Mouse (Mus musculus) liver, embryonic 11.5 days (tissue): ENCODE data around the gene Setd5. TPM values are rescaled to one million over a fixed set of nuclear protein-coding genes. Genes with fewer than 3 reads are reported as not detected.

Experiments
- ATAC-seq: fragments of 200-750 bp; cut with Nextera tagmentation; replicated peaks from 2 replicates; pipeline ENCODE4 v1.8.0; 2017; ENCODE audit warnings: moderate number of reproducible peaks, mild to moderate bottlenecking, moderate TSS enrichment, moderate library complexity; ENCODE audit not compliant: low FRiP score
- DNase-seq: peaks from one replicate; pipeline ENCODE4 v3.0.0-alpha.2; 2017; ENCODE audit warnings: low spot score
- H3K27ac ChIP-seq: fragments of 300-500 bp; sonication (generic); 2 replicates; pipeline ENCODE4 v1.5.1; 2014; ENCODE audit warnings: mild to moderate bottlenecking, low read depth, low read length, control low read depth
- H3K27me3 ChIP-seq: fragments of 300-500 bp; sonication (generic); replicated peaks from 2 replicates; pipeline ENCODE4 v1.6.1; 2014; ENCODE audit warnings: low read length, mixed read lengths; ENCODE audit not compliant: control insufficient read depth, insufficient read depth
- H3K36me3 ChIP-seq: fragments of 300-500 bp; sonication (generic); 2 replicates; pipeline ENCODE4 v1.6.1; 2014; ENCODE audit warnings: mild to moderate bottlenecking, low read length, moderate library complexity, mixed read lengths; ENCODE audit not compliant: control insufficient read depth, insufficient read depth
- H3K4me1 ChIP-seq: fragments of 300-500 bp; sonication (generic); replicated peaks from 2 replicates; pipeline ENCODE4 v1.6.1; 2014; ENCODE audit warnings: low read length, mixed read lengths; ENCODE audit not compliant: control insufficient read depth, insufficient read depth
- H3K4me2 ChIP-seq: fragments of 300-500 bp; sonication (generic); 2 replicates; pipeline ENCODE4 v1.6.1; 2014; ENCODE audit warnings: mild to moderate bottlenecking, control low read depth, moderate library complexity
- H3K4me3 ChIP-seq: fragments of 300-500 bp; sonication (generic); 2 replicates; pipeline ENCODE4 v1.5.1; 2014; ENCODE audit warnings: low read depth, low read length, control low read depth
- H3K9ac ChIP-seq: fragments of 300-500 bp; sonication (generic); 2 replicates; pipeline ENCODE4 v1.6.1; 2014; ENCODE audit warnings: low read depth, low read length, control low read depth
- H3K9me3 ChIP-seq: fragments of 300-500 bp; sonication (generic); 2 replicates; pipeline ENCODE4 v1.6.1; 2016; ENCODE audit warnings: low read length, inconsistent platforms, mixed read lengths; ENCODE audit not compliant: control insufficient read depth
- WGBS: fragments of 180-500 bp; shearing (Covaris S2); extraction: QIAGEN DNeasy Blood & Tissue Kit; methylation state at CpG from one replicate; pipeline ENCODE4 v1.1.7; 2014; 5-methylcytosine and 5-hydroxymethylcytosine counted together
- polyA plus RNA-seq: library from polyadenylated mRNA; unstranded; fragments of >200 nt; fragmentation: Nextera tagmentation; extraction: Ambion mirVana; gene quantifications from 2 replicates; pipeline ENCODE4 v1.2.1, GENCODE M21; 2014

The Setd5 gene
- polyA plus RNA-seq, 1 experiment from 2014 or later, result 58.6 TPM

DNA sequence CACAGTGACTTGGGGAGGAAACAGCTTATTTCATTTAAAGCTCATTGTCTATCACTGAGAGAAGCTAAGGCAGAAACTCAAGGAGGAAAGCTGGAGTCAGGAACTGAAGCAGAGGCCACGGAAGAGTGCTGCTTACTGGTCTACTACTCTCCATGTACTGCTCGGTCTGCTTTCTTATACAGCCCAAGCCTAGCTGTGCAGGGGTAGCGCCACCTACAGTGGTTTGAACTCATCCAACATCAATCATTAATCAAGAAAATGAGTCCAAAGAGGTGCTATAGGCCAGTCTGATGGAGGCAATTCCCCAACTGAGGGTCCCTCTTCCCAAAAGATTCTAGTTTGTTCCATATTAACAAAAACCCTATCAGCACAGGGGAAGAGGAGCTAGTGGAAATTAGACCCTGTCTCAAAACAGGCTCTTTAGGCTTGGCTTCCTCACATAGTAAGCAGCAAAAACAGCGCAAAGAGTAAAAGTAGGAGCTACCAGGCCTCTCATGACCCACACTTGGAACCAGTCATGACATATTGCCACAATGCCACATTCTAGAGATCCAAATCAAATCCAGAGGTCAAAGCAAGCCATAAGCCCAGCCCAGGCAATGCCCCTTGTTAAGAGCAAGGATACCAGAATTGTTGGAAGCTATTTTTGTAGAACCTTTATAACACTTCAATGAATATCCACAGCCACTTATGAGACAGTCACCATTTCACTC, 40.5 kb upstream of the Setd5 start:
- WGBS, result 61% methylated on average over 4 of the region's 4 CpGs
- no peak overlapping the region for H3K4me3 ChIP-seq
- H3K27me3 ChIP-seq, result no peaks in the 10 kb centered on the region
- no peak overlapping the region for H3K27ac ChIP-seq
- no peak overlapping the region for H3K9ac ChIP-seq
- ATAC-seq (no peak), DNase-seq (no peak)
- no peaks in the 10 kb centered on the region for H3K36me3 ChIP-seq
- no peaks in the 10 kb centered on the region for H3K9me3 ChIP-seq
- H3K4me2 ChIP-seq, result no peak overlapping the region
- H3K4me1 ChIP-seq, result peaks cover 9% of the 10 kb centered on the region

DNA sequence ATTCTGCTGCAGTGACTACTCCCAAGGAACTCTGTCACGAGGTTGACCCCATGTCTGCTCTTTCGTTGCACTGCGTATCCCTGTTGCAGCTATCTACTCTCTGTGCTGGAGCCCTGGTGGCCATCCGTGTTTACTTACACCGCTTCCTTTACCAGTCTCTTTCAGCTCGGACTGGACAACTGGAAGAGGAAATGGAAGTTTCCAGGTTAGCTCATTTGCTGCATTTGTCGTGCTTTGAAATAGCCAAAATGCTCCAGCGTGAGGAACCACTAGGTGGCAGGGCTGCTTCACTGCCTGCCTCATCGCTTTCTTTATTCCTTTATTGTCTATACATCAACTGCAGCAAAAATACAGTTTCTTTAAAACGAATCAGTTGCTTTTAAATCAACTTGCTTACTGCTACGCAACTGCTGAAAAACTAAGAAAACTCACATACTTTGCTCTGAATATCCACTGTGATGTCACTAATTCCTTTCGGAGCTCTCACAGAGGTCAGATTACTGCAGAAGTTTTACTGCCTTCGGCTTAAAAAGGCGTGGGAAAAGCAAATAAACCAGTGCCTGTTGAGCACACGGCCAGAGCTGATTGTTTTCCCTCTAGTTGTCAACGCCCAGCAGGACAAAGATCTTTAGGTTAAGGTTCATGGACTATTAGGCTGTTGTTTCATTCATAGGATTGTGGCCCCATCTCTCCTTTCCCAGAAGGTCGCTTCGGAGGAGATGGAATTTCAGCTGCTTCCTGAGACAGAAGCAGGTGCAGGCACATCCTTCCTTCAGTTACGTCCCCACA, 39.0 kb upstream of the Setd5 start:
- Histone ChIP-seq H3K27ac (peak overlapping the region; percentile 43; the same call in 1 of the 2 replicates), H3K27me3 (no peaks in the 10 kb centered on the region), H3K4me2 (peak overlapping the region; percentile 54), H3K9me3 (no peaks in the 10 kb centered on the region), H3K4me3 (peak overlapping the region; percentile 14), H3K36me3 (no peaks in the 10 kb centered on the region), H3K9ac (peak overlapping the region; percentile 48), H3K4me1 (peaks cover 17% of the 10 kb centered on the region)
- 0 out of 2 replicates have a peak, but pooled peaks have one; percentile 19 for ATAC-seq
- WGBS, result 20% methylated on average over 19 of the region's 19 CpGs
- no peak for DNase-seq

DNA sequence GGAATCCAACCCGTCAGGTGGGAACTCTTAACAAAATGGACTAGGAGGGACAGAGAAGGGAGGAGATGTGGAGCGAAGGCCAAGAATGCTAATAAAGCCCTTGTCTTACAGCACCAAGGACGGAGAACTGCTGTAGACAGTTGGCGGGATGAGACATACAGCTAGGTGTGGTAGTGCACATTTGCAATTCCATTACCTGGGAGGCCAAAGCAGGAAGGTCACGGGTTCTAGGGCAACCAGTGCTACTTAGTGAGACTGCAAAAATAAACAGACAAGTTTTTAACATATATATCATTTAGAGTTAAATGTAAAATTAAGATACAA, 38.5 kb upstream of the Setd5 start:
- Histone ChIP-seq H3K9me3 (no peaks in the 10 kb centered on the region), H3K36me3 (no peaks in the 10 kb centered on the region), H3K4me3 (no peak overlapping the region), H3K27me3 (no peaks in the 10 kb centered on the region), H3K27ac (no peak overlapping the region), H3K9ac (peak overlapping the region; percentile 5; the same call in 1 of the 2 replicates), H3K4me1 (peaks cover 23% of the 10 kb centered on the region), H3K4me2 (peak overlapping the region; percentile 54)
- DNase-seq, result no peak
- whole genome bisulfite sequencing, result 60% methylated on average over 5 of the region's 5 CpGs
- ATAC-seq, result no peak

- no peak overlapping the region for H3K4me2 ChIP-seq
- H3K4me1 ChIP-seq, result peaks cover 28% of the 10 kb centered on the region
- no peak overlapping the region for H3K9ac ChIP-seq
- H3K27me3 ChIP-seq, result no peaks in the 10 kb centered on the region
- no peak overlapping the region for H3K27ac ChIP-seq
- no peaks in the 10 kb centered on the region for H3K36me3 ChIP-seq
- DNase-seq (no peak), ATAC-seq (no peak)
- H3K4me3 ChIP-seq, result no peak overlapping the region
- 72% methylated on average over 2 of the region's 2 CpGs for WGBS
- no peaks in the 10 kb centered on the region for H3K9me3 ChIP-seq
These were observed 36.8 kb upstream of the Setd5 start for GRCm38 (mm10) chr6:113040319-113040718.

DNA sequence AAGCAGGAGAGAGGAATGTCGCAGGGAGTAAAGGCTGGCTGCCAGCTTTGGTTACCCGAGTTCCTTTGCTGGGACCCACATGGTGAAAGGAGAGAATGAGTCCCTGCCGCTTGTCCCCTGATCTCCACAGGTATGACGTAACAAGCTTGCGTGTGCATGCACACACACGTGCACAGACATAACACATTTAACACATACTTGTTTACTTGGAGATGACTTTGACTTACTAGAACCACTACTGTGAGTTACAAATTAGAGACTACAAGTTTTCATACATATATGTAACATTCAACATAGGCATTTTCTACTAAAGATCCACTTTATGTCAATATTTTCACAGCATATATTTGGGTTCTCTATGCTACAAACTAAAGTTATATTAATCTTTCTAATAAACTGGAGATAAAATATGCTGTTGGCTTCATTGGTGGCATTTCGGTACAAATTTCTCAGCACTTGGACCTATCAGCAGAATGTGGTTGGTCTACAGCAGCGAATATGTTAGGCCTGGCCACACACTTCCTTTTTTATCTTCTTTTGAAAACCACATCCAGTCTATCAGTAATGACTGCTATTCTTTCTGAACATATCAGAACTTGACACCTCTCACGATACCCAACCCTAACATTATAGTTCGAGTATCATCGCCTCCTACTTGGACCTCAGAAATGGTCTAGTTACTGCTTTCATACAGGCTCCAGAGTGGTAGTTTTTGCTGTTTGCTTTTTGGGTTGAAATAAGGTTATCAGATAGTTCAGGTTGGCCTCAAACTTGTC, 35.8 kb upstream of the Setd5 start:
- no peak for DNase-seq
- peak; percentile 48 for ATAC-seq
- H3K27me3 ChIP-seq, result no peaks in the 10 kb centered on the region
- 48% methylated on average over 11 of the region's 11 CpGs for WGBS
- H3K9me3 ChIP-seq, result no peaks in the 10 kb centered on the region
- H3K4me1 ChIP-seq, result peaks cover 28% of the 10 kb centered on the region
- peak overlapping the region; percentile 47 for H3K4me2 ChIP-seq
- no peak overlapping the region for H3K4me3 ChIP-seq
- H3K27ac ChIP-seq, result peak overlapping the region; percentile 90
- H3K9ac ChIP-seq, result peak overlapping the region; percentile 36
- no peaks in the 10 kb centered on the region for H3K36me3 ChIP-seq

DNA sequence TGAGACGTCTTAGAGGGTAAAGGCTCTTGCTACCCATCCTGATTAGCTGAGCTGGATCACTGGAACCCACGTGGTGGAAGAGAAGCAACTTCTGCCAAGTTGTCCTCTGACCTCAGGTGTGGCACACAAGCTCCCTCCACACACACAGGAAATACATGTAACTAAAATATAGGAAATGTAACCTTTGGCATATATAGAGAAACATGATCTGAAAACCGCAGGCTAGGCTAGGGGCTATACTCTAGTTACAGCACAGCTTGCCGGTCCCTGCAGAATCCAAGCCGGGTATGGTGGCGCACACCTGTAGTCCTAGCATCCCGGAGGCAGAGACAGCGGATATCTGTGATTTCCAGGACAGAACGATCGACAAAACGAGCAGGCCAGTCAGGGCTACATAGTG, 31.6 kb upstream of the Setd5 start:
- under 1% methylated on average over 11 of the region's 11 CpGs for WGBS

DNA sequence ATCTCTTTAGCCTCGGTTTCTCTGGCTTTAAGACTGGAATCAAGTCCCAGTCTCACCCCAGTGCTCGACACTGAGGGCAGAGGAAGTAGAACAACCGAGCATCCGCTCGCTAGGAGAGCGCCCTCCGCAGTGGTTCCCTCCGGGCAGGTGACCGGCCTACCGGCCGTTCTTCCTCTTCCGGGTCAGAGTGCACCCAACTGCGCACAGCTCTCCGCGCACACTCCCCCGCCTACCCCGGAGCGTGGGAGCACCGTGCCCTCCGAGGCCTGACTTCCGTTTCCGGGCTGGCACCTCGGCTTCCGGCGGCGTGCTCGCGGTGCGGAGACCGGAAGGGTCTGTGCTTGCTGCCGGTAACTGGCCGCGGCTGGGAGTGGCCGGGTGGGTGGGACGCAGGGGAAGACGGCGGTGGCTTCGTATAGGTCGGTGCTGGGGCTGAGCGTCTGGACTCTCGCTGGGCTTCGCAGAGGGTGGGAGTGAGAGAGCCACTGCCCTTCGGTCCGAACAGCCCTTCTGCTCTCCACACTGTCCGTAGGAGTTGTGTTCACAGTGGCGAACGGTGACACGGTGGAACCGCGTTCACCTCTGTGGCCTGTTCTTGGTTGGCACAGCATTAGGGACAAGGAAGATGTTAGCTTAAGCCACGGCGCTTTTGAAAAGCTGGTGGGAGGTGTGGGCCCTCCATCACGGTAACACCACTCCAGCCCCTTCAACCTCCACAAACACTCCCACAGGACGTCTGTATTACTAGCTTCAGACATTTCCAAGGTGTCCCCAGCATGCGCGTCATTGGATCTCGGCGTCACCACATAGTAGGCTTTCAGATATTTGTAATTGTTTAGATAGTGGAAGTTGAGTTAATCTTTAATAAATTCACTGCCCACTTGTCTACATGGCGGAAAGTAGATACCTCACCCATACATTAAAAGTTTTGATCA, 30.9 kb upstream of the Setd5 start, which contains the start of gene Thumpd3:
Gene Thumpd3 (plus strand): TSS at position 185 of the 935 bp plus-strand sequence.
- DNase-seq (peak; percentile 99), ATAC-seq (peak; percentile 96)
- H3K4me3 ChIP-seq, result peak within 1 kb of the TSS; percentile 69
- peak within 1 kb of the TSS; percentile 76 for H3K9ac ChIP-seq
- H3K27me3 ChIP-seq, result no peaks in the 10 kb centered on the region
- H3K4me2 ChIP-seq, result peak within 1 kb of the TSS; percentile 75
- H3K36me3 ChIP-seq, result peaks cover 12% of the 10 kb centered on the region
- peak within 1 kb of the TSS; percentile 93 for H3K27ac ChIP-seq
- WGBS, result under 1% methylated on average over 59 of the region's 59 CpGs
- H3K4me1 ChIP-seq, result peaks cover 35% of the 10 kb centered on the region
- no peaks in the 10 kb centered on the region for H3K9me3 ChIP-seq

More for the DNA sequence above, 31.6 kb upstream of the Setd5 start:
- peak; percentile 11 for ATAC-seq
- Histone ChIP-seq H3K27me3 (no peaks in the 10 kb centered on the region), H3K9me3 (no peaks in the 10 kb centered on the region), H3K4me3 (peak overlapping the region; percentile 69), H3K9ac (peak overlapping the region; percentile 76), H3K36me3 (peaks cover 7% of the 10 kb centered on the region; the same call in 1 of the 2 replicates), H3K27ac (peak overlapping the region; percentile 93), H3K4me1 (peaks cover 41% of the 10 kb centered on the region), H3K4me2 (peak overlapping the region; percentile 75)
- DNase-seq, result no peak
